Mouse (Mus musculus) embryonic facial prominence, embryonic 14.5 days (tissue): Measurements from ENCODE around the gene Hal. TPM values are rescaled to one million over a fixed set of nuclear protein-coding genes. Genes with fewer than 3 reads are reported as not detected.

Source experiments
- ATAC-seq: fragments of 200-750 bp; cut with Nextera tagmentation; 2 replicates; pipeline ENCODE4 v1.8.0; 2017; ENCODE audit warnings: low read depth, moderate number of reproducible peaks, moderate TSS enrichment
- DNase-seq: peaks from one replicate; pipeline ENCODE4 v3.0.0-alpha.2; 2015; ENCODE audit warnings: low spot score
- H3K27ac ChIP-seq: fragments of 300-500 bp; sonication (generic); replicated peaks from 2 replicates; pipeline ENCODE4 v1.5.1; 2014; ENCODE audit warnings: low read depth, mild to moderate bottlenecking, low read length, moderate library complexity
- H3K27me3 ChIP-seq: fragments of 300-500 bp; sonication (generic); replicated peaks from 2 replicates; pipeline ENCODE4 v1.6.1; 2014; ENCODE audit warnings: low read length; ENCODE audit not compliant: control insufficient read depth, insufficient read depth
- H3K36me3 ChIP-seq: fragments of 300-500 bp; sonication (generic); 2 replicates; pipeline ENCODE4 v1.6.1; 2014; ENCODE audit warnings: low read length, mixed read lengths; ENCODE audit not compliant: control insufficient read depth, insufficient read depth
- H3K4me1 ChIP-seq: fragments of 300-500 bp; sonication (generic); 2 replicates; pipeline ENCODE4 v1.6.1; 2014; ENCODE audit warnings: antibody characterized with exemption, low read length; ENCODE audit not compliant: control insufficient read depth, insufficient read depth
- H3K4me2 ChIP-seq: fragments of 300-500 bp; sonication (generic); 2 replicates; pipeline ENCODE4 v1.6.1; 2014; ENCODE audit warnings: low read depth, mild to moderate bottlenecking, low read length, moderate library complexity, mixed read lengths
- H3K4me3 ChIP-seq: fragments of 300-500 bp; sonication (generic); 2 replicates; pipeline ENCODE4 v1.5.1; 2014; ENCODE audit warnings: low read depth, mild to moderate bottlenecking, low read length
- H3K9ac ChIP-seq: fragments of 300-500 bp; sonication (generic); 2 replicates; pipeline ENCODE4 v1.6.1; 2014; ENCODE audit warnings: low read depth, mild to moderate bottlenecking, low read length, moderate library complexity, mixed read lengths
- H3K9me3 ChIP-seq: fragments of 300-500 bp; sonication (generic); 2 replicates; pipeline ENCODE4 v1.6.1; 2016; ENCODE audit warnings: low read length; ENCODE audit not compliant: control insufficient read depth
- WGBS: fragments of 180-500 bp; shearing (Covaris S2); extraction: QIAGEN DNeasy Blood & Tissue Kit; methylation state at CpG from one replicate; pipeline ENCODE4 v1.1.7; 2014; 5-methylcytosine and 5-hydroxymethylcytosine counted together
- polyA plus RNA-seq: library from polyadenylated mRNA; unstranded; fragments of >200 nt; fragmentation: Nextera tagmentation; extraction: Ambion mirVana; gene quantifications from 2 replicates; pipeline ENCODE4 v1.2.1, GENCODE M21; 2014

The Hal gene
- polyA plus RNA-seq, 1 experiment from 2014 or later: 0.61 TPM

DNA sequence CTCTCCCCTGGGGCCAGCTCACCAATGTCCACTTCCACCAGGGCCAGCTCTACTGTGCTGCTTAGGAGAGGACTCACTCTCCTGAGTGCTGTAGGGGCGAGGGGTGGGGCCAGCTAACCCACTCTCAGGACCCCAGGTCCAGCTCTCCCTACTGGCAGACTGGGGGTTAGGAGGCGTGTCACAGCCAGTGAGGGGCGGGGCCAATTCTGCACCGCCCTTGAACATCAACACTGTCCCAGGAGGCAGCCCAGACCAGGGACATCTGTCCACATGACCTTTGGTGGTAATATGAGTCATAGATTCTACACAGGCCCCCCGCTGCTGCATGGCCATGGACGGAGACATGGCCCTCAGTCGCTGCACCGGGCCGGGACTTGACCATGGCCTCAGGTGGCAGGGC lies 71.2 kb downstream of the Hal start:
- no peak overlapping the region for H3K4me2 ChIP-seq
- ATAC-seq (no peak), DNase-seq (no peak)
- H3K9me3 ChIP-seq: no peaks in the 10 kb centered on the region
- H3K27ac ChIP-seq: no peak overlapping the region
- no peaks in the 10 kb centered on the region for H3K36me3 ChIP-seq
- H3K4me1 ChIP-seq: no peaks in the 10 kb centered on the region
- H3K9ac ChIP-seq: no peak overlapping the region
- no peak overlapping the region for H3K4me3 ChIP-seq
- 54% methylated on average over 8 of the region's 9 CpGs for whole genome bisulfite sequencing
- H3K27me3 ChIP-seq: no peaks in the 10 kb centered on the region

DNA sequence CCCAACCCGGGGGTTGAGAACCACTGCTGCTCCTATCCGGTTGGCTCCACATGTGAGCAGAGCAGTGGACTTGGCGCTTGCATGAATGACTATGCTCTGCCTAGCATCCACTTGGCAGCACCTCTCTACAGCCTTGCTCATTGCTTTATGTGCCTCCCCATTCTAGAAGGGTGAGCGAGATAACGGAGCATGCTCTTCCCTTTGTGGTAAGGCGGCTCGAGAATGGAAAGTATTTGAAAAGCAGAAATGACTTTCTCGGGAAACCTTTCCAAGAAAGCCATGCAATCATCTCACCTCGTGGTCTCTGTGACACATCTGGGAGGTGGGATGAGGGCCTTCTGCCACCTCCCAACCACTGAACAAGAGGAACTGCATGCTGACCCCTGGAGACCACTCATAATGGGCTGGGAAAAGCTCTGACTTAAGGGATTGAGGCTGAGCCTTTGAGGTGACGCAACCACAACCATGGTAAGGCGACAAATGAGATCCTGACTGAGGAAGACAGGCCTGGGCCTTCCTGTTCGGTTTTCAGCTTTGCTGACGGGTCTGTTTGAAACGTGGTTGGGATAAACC lies 76.0 kb downstream of the Hal start:
- H3K4me2 ChIP-seq: no peak overlapping the region
- H3K9ac ChIP-seq: no peak overlapping the region
- H3K36me3 ChIP-seq: no peaks in the 10 kb centered on the region
- no peaks in the 10 kb centered on the region for H3K4me1 ChIP-seq
- ATAC-seq (no peak), DNase-seq (no peak)
- 87% methylated on average over 14 of the region's 14 CpGs for WGBS
- no peaks in the 10 kb centered on the region for H3K27me3 ChIP-seq
- H3K9me3 ChIP-seq: no peaks in the 10 kb centered on the region
- H3K4me3 ChIP-seq: no peak overlapping the region
- no peak overlapping the region for H3K27ac ChIP-seq

DNA sequence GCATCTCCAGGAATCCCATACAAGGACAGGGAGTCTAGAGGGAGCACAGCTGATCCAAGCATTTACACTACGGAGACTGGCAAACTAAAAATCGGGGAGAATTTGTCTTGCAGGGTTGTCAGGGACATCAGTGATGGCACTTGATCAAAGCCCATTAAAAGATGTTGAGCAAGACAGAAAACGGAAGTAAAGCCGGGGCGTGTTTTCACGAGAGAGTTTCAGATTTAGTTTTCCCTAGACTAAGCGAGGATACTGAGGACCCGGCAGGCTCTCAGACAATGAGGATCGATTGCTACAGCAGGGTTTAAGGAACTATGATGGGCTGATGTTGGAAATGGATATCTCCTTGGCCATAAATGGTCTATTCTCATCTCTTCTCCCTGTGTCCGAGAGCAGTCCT lies 78.5 kb downstream of the Hal start:
- 80% methylated on average over 10 of the region's 10 CpGs for WGBS
- H3K9me3 ChIP-seq: no peaks in the 10 kb centered on the region

DNA sequence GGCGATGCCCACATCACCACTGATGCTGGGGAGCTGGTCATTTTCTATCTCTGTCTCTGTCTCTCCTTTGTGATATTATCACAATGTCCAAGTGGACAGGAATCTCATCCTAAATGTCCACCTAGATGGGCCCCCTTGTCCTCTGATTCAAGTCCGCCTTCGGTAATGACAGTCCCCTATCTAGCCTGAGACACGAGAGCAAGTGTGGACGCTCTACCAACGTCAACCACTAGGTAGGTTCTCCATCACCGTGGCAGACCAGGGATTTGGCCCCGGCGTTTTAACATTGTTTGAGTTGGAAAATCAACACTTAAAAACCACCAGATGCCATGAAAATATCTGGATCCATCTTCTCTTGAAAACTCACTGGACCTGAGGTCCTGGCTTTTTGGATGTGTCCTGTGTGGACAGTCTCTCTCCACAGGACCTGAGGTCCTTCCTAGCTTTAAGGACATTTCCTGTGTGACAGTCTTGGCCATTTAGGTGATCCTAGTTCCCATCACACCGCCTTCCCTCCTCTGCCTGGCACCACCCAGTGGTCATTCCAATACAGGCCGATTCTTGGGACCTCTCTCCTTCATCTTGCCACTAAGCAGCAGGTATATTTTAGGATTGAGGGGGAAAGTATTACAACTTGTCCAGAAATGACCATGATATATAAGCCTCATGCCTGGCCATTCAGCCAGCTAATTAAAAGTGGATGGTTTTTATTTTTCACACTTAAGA lies 79.4 kb downstream of the Hal start:
- no peak for ATAC-seq
- H3K9ac ChIP-seq: no peak overlapping the region

More for the DNA sequence above, 78.5 kb downstream of the Hal start:
- H3K4me1 ChIP-seq: no peaks in the 10 kb centered on the region
- no peak for DNase-seq
- H3K4me2 ChIP-seq: no peak overlapping the region
- no peak overlapping the region for H3K9ac ChIP-seq
- H3K27me3 ChIP-seq: no peaks in the 10 kb centered on the region
- ATAC-seq: no peak
- H3K27ac ChIP-seq: no peak overlapping the region
- no peak overlapping the region for H3K4me3 ChIP-seq
- H3K36me3 ChIP-seq: no peaks in the 10 kb centered on the region

DNA sequence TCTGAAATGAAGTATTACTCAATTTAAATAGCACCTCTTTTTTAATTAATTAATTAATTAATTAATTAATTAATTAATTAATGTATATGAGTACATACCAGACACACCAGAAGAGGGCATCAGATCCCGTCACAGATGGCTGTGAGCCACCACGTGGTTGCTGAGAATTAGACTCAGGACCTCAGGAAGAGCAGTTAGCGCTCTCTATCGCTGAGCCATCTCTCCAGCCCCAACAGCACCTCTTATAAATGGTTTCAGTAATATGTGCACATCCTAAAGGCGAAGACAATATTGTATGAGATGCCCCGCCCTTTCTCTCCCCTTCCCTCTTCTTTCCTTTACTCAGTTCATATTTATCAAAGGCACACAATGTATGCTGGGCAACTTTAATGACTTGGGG lies 80.1 kb downstream of the Hal start:
- Histone ChIP-seq H3K27ac (no peak overlapping the region), H3K9me3 (no peaks in the 10 kb centered on the region), H3K4me2 (no peak overlapping the region), H3K9ac (no peak overlapping the region), H3K4me3 (no peak overlapping the region), H3K27me3 (no peaks in the 10 kb centered on the region), H3K4me1 (no peaks in the 10 kb centered on the region), H3K36me3 (no peaks in the 10 kb centered on the region)
- no peak for DNase-seq
- ATAC-seq: no peak
- 84% methylated on average over 6 of the region's 6 CpGs for WGBS

More for the DNA sequence above, 79.4 kb downstream of the Hal start:
- Histone ChIP-seq H3K9me3 (no peaks in the 10 kb centered on the region), H3K36me3 (no peaks in the 10 kb centered on the region), H3K4me1 (no peaks in the 10 kb centered on the region), H3K4me2 (no peak overlapping the region), H3K27me3 (no peaks in the 10 kb centered on the region), H3K27ac (no peak overlapping the region), H3K4me3 (no peak overlapping the region)
- no peak for DNase-seq
- 88% methylated on average over 11 of the region's 11 CpGs for WGBS

Other genes with a start within 250 kb of the Hal start
- 34.4 and 39.4 TPM in 2 replicates for gene Elk3, start 177.6 kb upstream of the Hal start, polyA plus RNA-seq
- 172 and 212 TPM in 2 replicates for gene Lta4h, start 35.4 kb upstream of the Hal start, polyA plus RNA-seq
- gene Amdhd1, start 51.3 kb downstream of the Hal start, polyA plus RNA-seq: 0.18 and 0.21 TPM in 2 replicates
- gene Ccdc38, start 51.9 kb downstream of the Hal start, polyA plus RNA-seq: 0.71 and 0.90 TPM in 2 replicates
- 112 TPM in 2 replicates for gene Snrpf, start 100.9 kb downstream of the Hal start, polyA plus RNA-seq
- 0.74 and 1.2 TPM in 2 replicates for gene Ntn4, start 151.9 kb downstream of the Hal start, polyA plus RNA-seq